Mouse (Mus musculus) WW6 (cell line): ENCODE measurements at regions not wholly inside any gene's neighbourhood (a gene's known extent, or its start where the extent isn't known, plus 50 kb on each side); places are given as distances from the start of the nearest gene placed in this dataset.

ENCODE experiments used
- DNase-seq: peaks from one replicate; pipeline ENCODE4 v3.0.0-alpha.2; 2013; ENCODE audit warnings: low read depth, low spot score

GRCm38 (mm10) chr17:52062096-52062665 is 229.1 kb upstream of the Satb1 start:
- DNase-seq, result no peak

- DNase-seq, result no peak
These were observed 203.4 kb upstream of the Satb1 start for GRCm38 (mm10) chr17:52036479-52036878.

GRCm38 (mm10) chr17:52031079-52031478 is 198.0 kb upstream of the Satb1 start:
- no peak for DNase-seq

- no peak for DNase-seq
These were observed 153.8 kb upstream of the Satb1 start for GRCm38 (mm10) chr17:51986920-51987319.

GRCm38 (mm10) chr17:51986212-51986611 is 153.1 kb upstream of the Satb1 start:
- no peak for DNase-seq

- no peak for DNase-seq
These were observed 146.0 kb upstream of the Satb1 start for GRCm38 (mm10) chr17:51979126-51979525.

- DNase-seq, result no peak
These were observed 138.4 kb upstream of the Satb1 start for GRCm38 (mm10) chr17:51971444-51971843.

GRCm38 (mm10) chr17:51966573-51967284 is 133.6 kb upstream of the Satb1 start:
- DNase-seq, result no peak

- no peak for DNase-seq
These were observed 129.5 kb upstream of the Satb1 start for GRCm38 (mm10) chr17:51962529-51963110.

GRCm38 (mm10) chr17:51961337-51961736 is 128.2 kb upstream of the Satb1 start:
- no peak for DNase-seq

GRCm38 (mm10) chr17:51956275-51956674 is 123.2 kb upstream of the Satb1 start:
- DNase-seq, result no peak

- DNase-seq, result no peak
These were observed 104.6 kb upstream of the Satb1 start for GRCm38 (mm10) chr17:51937707-51938106.

- no peak for DNase-seq
These were observed 103.0 kb upstream of the Satb1 start for GRCm38 (mm10) chr17:51936071-51936470.

GRCm38 (mm10) chr17:51926392-51926791 is 93.3 kb upstream of the Satb1 start:
- no peak for DNase-seq

- DNase-seq, result no peak
These were observed 73.9 kb upstream of the Satb1 start for GRCm38 (mm10) chr17:51907031-51907430.

- DNase-seq, result no peak
These were observed 73.3 kb upstream of the Satb1 start for GRCm38 (mm10) chr17:51906418-51906817.

- no peak for DNase-seq
These were observed 70.8 kb upstream of the Satb1 start for GRCm38 (mm10) chr17:51903885-51904284.

GRCm38 (mm10) chr17:51899376-51899775 is 66.3 kb upstream of the Satb1 start:
- no peak for DNase-seq

- no peak for DNase-seq
These were observed 63.1 kb upstream of the Satb1 start for GRCm38 (mm10) chr17:51896160-51896559.

- no peak for DNase-seq
These were observed 61.2 kb upstream of the Satb1 start for GRCm38 (mm10) chr17:51894278-51894677.

GRCm38 (mm10) chr17:51892856-51893255 is 59.8 kb upstream of the Satb1 start:
- DNase-seq, result no peak

GRCm38 (mm10) chr17:51892159-51892558 is 59.1 kb upstream of the Satb1 start:
- no peak for DNase-seq
